Mouse (Mus musculus): ENCODE data around the gene Kdf1. TPM values are rescaled to one million over a fixed set of nuclear protein-coding genes. Genes with fewer than 3 reads are reported as not detected.

Gene Kdf1
- total and polyA plus RNA-seq, 2 experiments = 1.7 to 7.4 TPM

GRCm38 (mm10) chr4:133485691-133486425, 32.9 kb upstream of the Kdf1 start:
- Histone ChIP-seq H3K36me3 (ENCODE audit: control insufficient read depth, insufficient read depth, low read length) (no peaks in the 10 kb centered on the region), H3K79me2 (ENCODE audit: control insufficient read depth, insufficient read depth, low read length) (no peaks in the 10 kb centered on the region), H3K4me3 (ENCODE audit: insufficient read depth, low read depth, low read length) (no peak overlapping the region), H3K27ac (replicated peaks; ENCODE audit: insufficient read depth, low read depth, low read length) (no peak overlapping the region), H3K27me3 (ENCODE audit: control insufficient read depth, insufficient read depth, low read length) (no peaks in the 10 kb centered on the region), H3K9ac (ENCODE audit: low read depth, low read length) (no peak overlapping the region), H3K4me1 (ENCODE audit: control insufficient read depth, insufficient read depth, low read length) (no peaks in the 10 kb centered on the region; the same call in 1 of the 2 replicates)
- DNase-seq (ENCODE audit: extremely low read depth, low read depth, low spot score) = no peak
- 89% methylated on average over 28 of the region's 28 CpGs for WGBS
- TF ChIP-seq POLR2A (IDR thresholded peaks at IDR 0.05; ENCODE audit: extremely low read depth, insufficient read depth, low read length) (no peak), CTCF (IDR thresholded peaks at IDR 0.05; ENCODE audit: low read depth, low read length) (no peak)

- TF ChIP-seq CTCF (IDR thresholded peaks at IDR 0.05; ENCODE audit: low read depth, low read length) (no peak), POLR2A (IDR thresholded peaks at IDR 0.05; ENCODE audit: extremely low read depth, insufficient read depth, low read length) (no peak)
- Histone ChIP-seq H3K4me1 (ENCODE audit: control insufficient read depth, insufficient read depth, low read length) (no peaks in the 10 kb centered on the region; the same call in 1 of the 2 replicates), H3K27me3 (ENCODE audit: control insufficient read depth, insufficient read depth, low read length) (no peaks in the 10 kb centered on the region), H3K36me3 (ENCODE audit: control insufficient read depth, insufficient read depth, low read length) (no peaks in the 10 kb centered on the region), H3K27ac (replicated peaks; ENCODE audit: insufficient read depth, low read depth, low read length) (no peak overlapping the region), H3K79me2 (ENCODE audit: control insufficient read depth, insufficient read depth, low read length) (no peaks in the 10 kb centered on the region), H3K9ac (ENCODE audit: low read depth, low read length) (no peak overlapping the region), H3K4me3 (ENCODE audit: insufficient read depth, low read depth, low read length) (no peak overlapping the region)
- DNase-seq (ENCODE audit: extremely low read depth, low read depth, low spot score) = no peak
- WGBS = 93% methylated on average over 26 of the region's 26 CpGs
Observed at GRCm38 (mm10) chr4:133486673-133487357, 31.9 kb upstream of the Kdf1 start.

- Histone ChIP-seq H3K9ac (ENCODE audit: low read depth, low read length) (no peak overlapping the region), H3K27ac (replicated peaks; ENCODE audit: insufficient read depth, low read depth, low read length) (no peak overlapping the region), H3K36me3 (ENCODE audit: control insufficient read depth, insufficient read depth, low read length) (no peaks in the 10 kb centered on the region), H3K27me3 (ENCODE audit: control insufficient read depth, insufficient read depth, low read length) (no peaks in the 10 kb centered on the region), H3K4me3 (ENCODE audit: insufficient read depth, low read depth, low read length) (no peak overlapping the region), H3K79me2 (ENCODE audit: control insufficient read depth, insufficient read depth, low read length) (no peaks in the 10 kb centered on the region), H3K4me1 (ENCODE audit: control insufficient read depth, insufficient read depth, low read length) (no peaks in the 10 kb centered on the region; the same call in 1 of the 2 replicates)
- no peak for DNase-seq (ENCODE audit: extremely low read depth, low read depth, low spot score)
- 84% methylated on average over 20 of the region's 20 CpGs for WGBS
- TF ChIP-seq CTCF (IDR thresholded peaks at IDR 0.05; ENCODE audit: low read depth, low read length) = no peak
Observed at GRCm38 (mm10) chr4:133488619-133489392, 30.0 kb upstream of the Kdf1 start.

GRCm38 (mm10) chr4:133489489-133490245, 29.1 kb upstream of the Kdf1 start:
- WGBS = 62% methylated on average over 4 of the region's 4 CpGs
- no peaks in the 10 kb centered on the region; the same call in 1 of the 2 replicates for H3K4me1 ChIP-seq (ENCODE audit: control insufficient read depth, insufficient read depth, low read length)
- no peaks in the 10 kb centered on the region for H3K79me2 ChIP-seq (ENCODE audit: control insufficient read depth, insufficient read depth, low read length)
- H3K27ac ChIP-seq (replicated peaks; ENCODE audit: insufficient read depth, low read depth, low read length) = no peak overlapping the region
- no peaks in the 10 kb centered on the region for H3K27me3 ChIP-seq (ENCODE audit: control insufficient read depth, insufficient read depth, low read length)
- H3K9ac ChIP-seq (ENCODE audit: low read depth, low read length) = no peak overlapping the region
- no peaks in the 10 kb centered on the region for H3K36me3 ChIP-seq (ENCODE audit: control insufficient read depth, insufficient read depth, low read length)
- TF ChIP-seq CTCF (IDR thresholded peaks at IDR 0.05; ENCODE audit: low read depth, low read length) (no peak), POLR2A (IDR thresholded peaks at IDR 0.05; ENCODE audit: extremely low read depth, insufficient read depth, low read length) (no peak)
- DNase-seq (ENCODE audit: extremely low read depth, low read depth, low spot score) = no peak
- H3K4me3 ChIP-seq (ENCODE audit: insufficient read depth, low read depth, low read length) = no peak overlapping the region

- H3K36me3 ChIP-seq (ENCODE audit: control insufficient read depth, insufficient read depth, low read length) = no peaks in the 10 kb centered on the region
- no peak overlapping the region for H3K9ac ChIP-seq (ENCODE audit: low read depth, low read length)
- no peaks in the 10 kb centered on the region for H3K79me2 ChIP-seq (ENCODE audit: control insufficient read depth, insufficient read depth, low read length)
- no peak for DNase-seq (ENCODE audit: extremely low read depth, low read depth, low spot score)
- 45% methylated on average over 10 of the region's 10 CpGs for WGBS
- TF ChIP-seq POLR2A (IDR thresholded peaks at IDR 0.05; ENCODE audit: extremely low read depth, insufficient read depth, low read length) (no peak), CTCF (IDR thresholded peaks at IDR 0.05; ENCODE audit: low read depth, low read length) (no peak)
- peaks cover 2% of the 10 kb centered on the region; the same call in 1 of the 2 replicates for H3K27me3 ChIP-seq (ENCODE audit: control insufficient read depth, insufficient read depth, low read length)
- H3K27ac ChIP-seq (replicated peaks; ENCODE audit: insufficient read depth, low read depth, low read length) = no peak overlapping the region
- H3K4me1 ChIP-seq (ENCODE audit: control insufficient read depth, insufficient read depth, low read length) = no peaks in the 10 kb centered on the region; the same call in 1 of the 2 replicates
- no peak overlapping the region for H3K4me3 ChIP-seq (ENCODE audit: insufficient read depth, low read depth, low read length)
Observed at GRCm38 (mm10) chr4:133491800-133492199, 27.0 kb upstream of the Kdf1 start.

Measured in liver, adult 2 months (tissue).